Mouse (Mus musculus): ENCODE data around the gene Usp7. TPM values are rescaled to one million over a fixed set of nuclear protein-coding genes. Genes with fewer than 3 reads are reported as not detected.
A peak's percentile ranks its signal among the peaks of the same experiment; 100 is the strongest.

Usp7 gene
- polyA plus RNA-seq, 1 experiment from 2014 or later = 23.9 TPM

DNA sequence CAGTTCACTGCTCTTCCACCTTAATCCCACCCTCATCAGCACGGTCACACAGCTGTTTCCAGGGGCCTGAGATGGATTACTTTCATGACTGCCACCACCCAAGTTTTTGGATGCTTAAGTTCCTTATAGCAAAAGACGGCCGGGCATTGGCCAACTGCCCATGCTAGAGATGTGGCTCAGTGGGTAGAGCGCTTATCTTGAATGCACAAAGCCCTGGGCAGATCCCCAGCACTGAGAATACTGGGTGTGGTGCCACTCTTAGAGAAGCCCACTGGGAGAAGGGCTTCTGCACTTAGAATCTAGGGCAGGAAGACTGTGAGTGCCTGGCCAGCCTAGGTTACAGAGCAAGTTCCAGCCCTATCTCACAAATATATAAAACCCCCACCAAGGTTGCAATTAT is 113.4 kb downstream of the Usp7 start:
- no peaks in the 10 kb centered on the region for H3K9me3 ChIP-seq (ENCODE audit: control insufficient read depth, low read length)
- no peak overlapping the region for H3K27ac ChIP-seq (ENCODE audit: low read depth, low read length)
- no peak overlapping the region for H3K9ac ChIP-seq (ENCODE audit: low read depth, low read length)
- no peaks in the 10 kb centered on the region for H3K36me3 ChIP-seq (ENCODE audit: control insufficient read depth, insufficient read depth, low read length)
- H3K4me3 ChIP-seq (ENCODE audit: low read length) = no peak overlapping the region
- no peak overlapping the region for H3K4me2 ChIP-seq (ENCODE audit: low read length)
- WGBS = 86% methylated on average over 4 of the region's 4 CpGs
- H3K27me3 ChIP-seq (replicated peaks; ENCODE audit: control insufficient read depth, insufficient read depth, low read length) = no peaks in the 10 kb centered on the region
- H3K4me1 ChIP-seq (ENCODE audit: control insufficient read depth, insufficient read depth, low read depth, low read length) = no peaks in the 10 kb centered on the region
- no peak for ATAC-seq

- H3K27me3 ChIP-seq (replicated peaks; ENCODE audit: control insufficient read depth, insufficient read depth, low read length) = no peaks in the 10 kb centered on the region
- H3K9me3 ChIP-seq (ENCODE audit: control insufficient read depth, low read length) = no peaks in the 10 kb centered on the region
- H3K36me3 ChIP-seq (ENCODE audit: control insufficient read depth, insufficient read depth, low read length) = no peaks in the 10 kb centered on the region
- H3K4me2 ChIP-seq (ENCODE audit: low read length) = no peak overlapping the region
- H3K9ac ChIP-seq (ENCODE audit: low read depth, low read length) = no peak overlapping the region
- H3K27ac ChIP-seq (ENCODE audit: low read depth, low read length) = no peak overlapping the region
- no peak for ATAC-seq
- 47% methylated on average over 5 of the region's 5 CpGs for WGBS
- H3K4me3 ChIP-seq (ENCODE audit: low read length) = no peak overlapping the region
- H3K4me1 ChIP-seq (ENCODE audit: control insufficient read depth, insufficient read depth, low read depth, low read length) = no peaks in the 10 kb centered on the region
Observed at GRCm38 (mm10) chr16:8678035-8678434, 114.1 kb downstream of the Usp7 start.

DNA sequence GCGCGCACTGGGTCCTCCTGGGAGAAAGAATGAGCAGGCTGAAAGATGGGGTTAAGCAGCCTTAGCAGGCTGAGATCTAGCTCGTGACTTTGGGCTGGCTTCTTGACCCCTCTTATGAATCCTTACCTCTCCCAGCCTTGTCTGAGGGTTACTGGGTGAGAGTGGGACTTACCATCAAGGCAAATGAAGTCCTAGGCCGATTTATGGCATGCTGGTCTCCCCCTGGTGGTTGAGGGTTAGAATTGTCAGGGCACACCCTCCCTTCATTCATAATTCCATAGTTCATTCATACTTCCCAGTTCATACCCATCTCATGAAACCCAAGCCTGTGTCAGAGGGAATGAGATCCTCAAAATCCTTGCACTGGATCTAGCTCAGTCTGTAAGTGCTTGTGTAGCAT is 115.3 kb downstream of the Usp7 start:
- Histone ChIP-seq H3K4me1 (ENCODE audit: control insufficient read depth, insufficient read depth, low read depth, low read length) (no peaks in the 10 kb centered on the region), H3K27ac (ENCODE audit: low read depth, low read length) (no peak overlapping the region), H3K9ac (ENCODE audit: low read depth, low read length) (peak overlapping the region; percentile 22; the same call in 1 of the 2 replicates), H3K9me3 (ENCODE audit: control insufficient read depth, low read length) (no peaks in the 10 kb centered on the region), H3K4me3 (ENCODE audit: low read length) (no peak overlapping the region), H3K4me2 (ENCODE audit: low read length) (no peak overlapping the region), H3K36me3 (ENCODE audit: control insufficient read depth, insufficient read depth, low read length) (no peaks in the 10 kb centered on the region), H3K27me3 (replicated peaks; ENCODE audit: control insufficient read depth, insufficient read depth, low read length) (no peaks in the 10 kb centered on the region)
- no peak for ATAC-seq
- 47% methylated on average over 4 of the region's 4 CpGs for WGBS

DNA sequence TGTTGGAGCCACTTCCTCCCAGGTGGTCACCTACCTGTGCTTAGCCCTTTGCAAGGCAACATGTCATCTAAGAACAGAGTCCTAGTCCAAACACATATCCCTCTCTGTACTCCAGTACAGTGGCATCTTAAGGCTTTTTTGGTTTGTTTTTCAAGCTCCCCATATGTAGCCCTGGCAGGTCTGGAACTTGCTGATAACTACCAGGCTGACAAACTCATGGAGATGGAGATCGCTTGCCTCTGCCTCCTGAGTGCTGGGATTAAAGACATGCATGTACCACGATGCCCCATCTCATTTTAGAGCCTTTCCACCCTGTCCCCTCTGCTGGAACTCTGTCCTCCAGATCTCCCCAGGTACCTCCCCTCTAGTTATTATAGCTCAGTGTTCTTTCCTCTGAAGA is 115.9 kb downstream of the Usp7 start:
- no peak overlapping the region for H3K9ac ChIP-seq (ENCODE audit: low read depth, low read length)
- H3K27me3 ChIP-seq (replicated peaks; ENCODE audit: control insufficient read depth, insufficient read depth, low read length) = no peaks in the 10 kb centered on the region
- H3K27ac ChIP-seq (ENCODE audit: low read depth, low read length) = no peak overlapping the region
- 87% methylated on average over 2 of the region's 2 CpGs for WGBS
- no peak overlapping the region for H3K4me2 ChIP-seq (ENCODE audit: low read length)
- H3K4me1 ChIP-seq (ENCODE audit: control insufficient read depth, insufficient read depth, low read depth, low read length) = no peaks in the 10 kb centered on the region
- no peak for ATAC-seq
- no peak overlapping the region for H3K4me3 ChIP-seq (ENCODE audit: low read length)
- no peaks in the 10 kb centered on the region for H3K9me3 ChIP-seq (ENCODE audit: control insufficient read depth, low read length)
- H3K36me3 ChIP-seq (ENCODE audit: control insufficient read depth, insufficient read depth, low read length) = no peaks in the 10 kb centered on the region

GRCm38 (mm10) chr16:8675559-8675958 is 116.5 kb downstream of the Usp7 start:
- no peaks in the 10 kb centered on the region for H3K36me3 ChIP-seq (ENCODE audit: control insufficient read depth, insufficient read depth, low read length)
- no peaks in the 10 kb centered on the region for H3K9me3 ChIP-seq (ENCODE audit: control insufficient read depth, low read length)
- H3K4me2 ChIP-seq (ENCODE audit: low read length) = no peak overlapping the region
- H3K27ac ChIP-seq (ENCODE audit: low read depth, low read length) = no peak overlapping the region
- H3K9ac ChIP-seq (ENCODE audit: low read depth, low read length) = no peak overlapping the region
- H3K4me1 ChIP-seq (ENCODE audit: control insufficient read depth, insufficient read depth, low read depth, low read length) = peaks cover 2% of the 10 kb centered on the region; the same call in 1 of the 2 replicates
- H3K4me3 ChIP-seq (ENCODE audit: low read length) = no peak overlapping the region
- ATAC-seq = no peak
- 87% methylated on average over 8 of the region's 8 CpGs for WGBS
- H3K27me3 ChIP-seq (replicated peaks; ENCODE audit: control insufficient read depth, insufficient read depth, low read length) = no peaks in the 10 kb centered on the region

DNA sequence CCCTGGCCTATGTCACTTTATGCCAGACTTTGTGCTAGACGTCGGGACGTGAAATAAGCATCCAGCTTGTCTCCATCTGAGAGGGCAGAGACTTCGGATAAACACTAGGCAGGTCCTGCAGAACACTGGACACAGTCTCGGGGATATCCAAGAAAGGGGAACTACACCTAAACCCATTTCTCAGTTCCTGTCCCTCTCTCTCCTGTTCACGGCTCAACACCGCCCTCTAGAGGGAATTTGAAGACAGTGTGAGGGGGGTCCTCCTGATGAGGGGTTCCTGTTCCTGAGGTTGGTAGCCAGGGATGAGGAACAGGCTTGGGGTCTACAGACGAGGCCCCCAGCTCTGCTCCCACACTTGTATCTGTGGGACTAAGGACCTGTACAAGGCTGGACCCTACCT is 117.9 kb downstream of the Usp7 start:
- 3% methylated on average over 8 of the region's 8 CpGs for WGBS
- H3K4me3 ChIP-seq (ENCODE audit: low read length) = no peak overlapping the region
- peak overlapping the region; percentile 16; the same call in 1 of the 2 replicates for H3K4me2 ChIP-seq (ENCODE audit: low read length)
- H3K27ac ChIP-seq (ENCODE audit: low read depth, low read length) = no peak overlapping the region
- no peaks in the 10 kb centered on the region for H3K36me3 ChIP-seq (ENCODE audit: control insufficient read depth, insufficient read depth, low read length)
- ATAC-seq = no peak
- peaks cover 15% of the 10 kb centered on the region for H3K4me1 ChIP-seq (ENCODE audit: control insufficient read depth, insufficient read depth, low read depth, low read length)
- no peak overlapping the region for H3K9ac ChIP-seq (ENCODE audit: low read depth, low read length)
- H3K9me3 ChIP-seq (ENCODE audit: control insufficient read depth, low read length) = no peaks in the 10 kb centered on the region
- H3K27me3 ChIP-seq (replicated peaks; ENCODE audit: control insufficient read depth, insufficient read depth, low read length) = no peaks in the 10 kb centered on the region

- no peaks in the 10 kb centered on the region for H3K36me3 ChIP-seq (ENCODE audit: control insufficient read depth, insufficient read depth, low read length)
- no peak for ATAC-seq
- H3K27me3 ChIP-seq (replicated peaks; ENCODE audit: control insufficient read depth, insufficient read depth, low read length) = no peaks in the 10 kb centered on the region
- H3K4me1 ChIP-seq (ENCODE audit: control insufficient read depth, insufficient read depth, low read depth, low read length) = peaks cover 23% of the 10 kb centered on the region
- 67% methylated on average over 6 of the region's 6 CpGs for WGBS
- H3K9me3 ChIP-seq (ENCODE audit: control insufficient read depth, low read length) = no peaks in the 10 kb centered on the region
- H3K4me3 ChIP-seq (ENCODE audit: low read length) = no peak overlapping the region
- no peak overlapping the region for H3K9ac ChIP-seq (ENCODE audit: low read depth, low read length)
- no peak overlapping the region for H3K4me2 ChIP-seq (ENCODE audit: low read length)
- no peak overlapping the region for H3K27ac ChIP-seq (ENCODE audit: low read depth, low read length)
Observed at GRCm38 (mm10) chr16:8673343-8673742, 118.8 kb downstream of the Usp7 start.

- peaks cover 28% of the 10 kb centered on the region for H3K4me1 ChIP-seq (ENCODE audit: control insufficient read depth, insufficient read depth, low read depth, low read length)
- H3K27ac ChIP-seq (ENCODE audit: low read depth, low read length) = no peak overlapping the region
- H3K9ac ChIP-seq (ENCODE audit: low read depth, low read length) = no peak overlapping the region
- no peak for ATAC-seq
- H3K4me2 ChIP-seq (ENCODE audit: low read length) = peak overlapping the region; percentile 63
- H3K4me3 ChIP-seq (ENCODE audit: low read length) = peak overlapping the region; percentile 89; the same call in 1 of the 2 replicates
- no peaks in the 10 kb centered on the region for H3K27me3 ChIP-seq (replicated peaks; ENCODE audit: control insufficient read depth, insufficient read depth, low read length)
- H3K36me3 ChIP-seq (ENCODE audit: control insufficient read depth, insufficient read depth, low read length) = no peaks in the 10 kb centered on the region
- H3K9me3 ChIP-seq (ENCODE audit: control insufficient read depth, low read length) = no peaks in the 10 kb centered on the region
Observed at GRCm38 (mm10) chr16:8672811-8673210, 119.3 kb downstream of the Usp7 start.

DNA sequence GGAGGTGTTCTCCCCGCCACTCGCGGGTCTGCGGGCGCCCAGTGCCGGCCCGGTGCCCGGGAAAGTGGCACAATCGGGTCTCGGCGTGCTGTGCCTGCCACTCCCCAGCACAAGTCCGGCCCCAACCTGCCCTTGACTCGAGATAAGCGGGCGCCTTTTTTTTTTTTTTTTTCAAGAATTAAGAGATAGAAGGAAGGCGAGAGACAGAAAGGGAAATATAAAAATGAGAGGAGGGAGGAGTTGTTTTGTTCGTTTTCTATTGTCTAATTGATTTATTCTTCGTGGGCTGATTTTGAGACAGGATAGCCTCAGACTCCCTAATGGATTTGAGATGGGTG is 119.8 kb downstream of the Usp7 start:
- under 1% methylated on average over 17 of the region's 18 CpGs for WGBS
- peaks cover 33% of the 10 kb centered on the region for H3K4me1 ChIP-seq (ENCODE audit: control insufficient read depth, insufficient read depth, low read depth, low read length)
- ATAC-seq = no peak

More for the DNA sequence above, 119.8 kb downstream of the Usp7 start:
- Histone ChIP-seq H3K4me3 (ENCODE audit: low read length) (peak overlapping the region; percentile 89), H3K36me3 (ENCODE audit: control insufficient read depth, insufficient read depth, low read length) (no peaks in the 10 kb centered on the region), H3K4me2 (ENCODE audit: low read length) (peak overlapping the region; percentile 63), H3K27me3 (replicated peaks; ENCODE audit: control insufficient read depth, insufficient read depth, low read length) (no peaks in the 10 kb centered on the region), H3K27ac (ENCODE audit: low read depth, low read length) (peak overlapping the region; percentile 69), H3K9ac (ENCODE audit: low read depth, low read length) (peak overlapping the region; percentile 87), H3K9me3 (ENCODE audit: control insufficient read depth, low read length) (no peaks in the 10 kb centered on the region)
